Mouse (Mus musculus): ENCODE results near the gene 1700034I23Rik. TPM values are rescaled to one million over a fixed set of nuclear protein-coding genes. Genes with fewer than 3 reads are reported as not detected.
"Not testable (repeated sequence)": the region's sequence is repeated elsewhere in the genome, so short reads cannot be mapped to it uniquely, and the experiment has no call there.

Gene 1700034I23Rik
- under 1 TPM in 1 of 2 experiments, not detected in 1; 0.24 TPM for total RNA-seq (2021)
- long read RNA-seq, experiment 1 = 0 reads
- long read RNA-seq, experiment 2, partial matches to known transcripts = 0 of 1 reads
- long read RNA-seq, experiment 2, other reads (novel, unspliced or antisense) = 0 of 1 reads

- DNase-seq (ENCODE audit: low spot score in 2 of 2) = not testable (repeated sequence)
Measured at GRCm38 (mm10) chr3:40902443-40902842, at the start of gene 1700034I23Rik. TSS of gene 1700034I23Rik (minus strand) at chr3:40902543.

- no peak for DNase-seq (ENCODE audit: low spot score in 2 of 2)
Measured at GRCm38 (mm10) chr3:40951365-40951764, 49.0 kb upstream of the 1700034I23Rik start.

GRCm38 (mm10) chr3:40950601-40951201 is 48.4 kb upstream of the 1700034I23Rik start:
- peak; percentile 16 to 28 for DNase-seq (ENCODE audit: low spot score in 2 of 2)

GRCm38 (mm10) chr3:40949903-40950600 is 47.7 kb upstream of the 1700034I23Rik start:
- DNase-seq (ENCODE audit: low spot score in 2 of 2) = peak in 1 of 2 experiments; percentile 15

- DNase-seq (ENCODE audit: low spot score in 2 of 2) = peak; percentile 97 to 99
Measured at GRCm38 (mm10) chr3:40949170-40949902, 47.0 kb upstream of the 1700034I23Rik start, which contains the start of gene Larp1b. TSS of gene Larp1b (plus strand) at chr3:40949828.

GRCm38 (mm10) chr3:40939019-40939418 is 36.7 kb upstream of the 1700034I23Rik start:
- DNase-seq (ENCODE audit: low spot score in 2 of 2) = no peak

GRCm38 (mm10) chr3:40938592-40938991 is 36.2 kb upstream of the 1700034I23Rik start:
- no peak for DNase-seq (ENCODE audit: low spot score in 2 of 2)

GRCm38 (mm10) chr3:40938189-40938588 is 35.8 kb upstream of the 1700034I23Rik start:
- no peak for DNase-seq (ENCODE audit: low spot score in 2 of 2)

- peak; percentile 8 to 21 for DNase-seq (ENCODE audit: low spot score in 2 of 2)
Measured at GRCm38 (mm10) chr3:40894336-40894735, 8.0 kb downstream of the 1700034I23Rik start.

GRCm38 (mm10) chr3:40893816-40894258 is 8.5 kb downstream of the 1700034I23Rik start:
- peak; percentile 97 to 98 for DNase-seq (ENCODE audit: low spot score in 2 of 2)

- not testable (repeated sequence) for DNase-seq (ENCODE audit: low spot score in 2 of 2)
Measured at GRCm38 (mm10) chr3:40853123-40853738, 49.1 kb downstream of the 1700034I23Rik start.

Other genes with a start within 250 kb of the 1700034I23Rik start
- under 1 TPM; 0.17 to 0.35 TPM for gene Slc25a31, start 193.7 kb downstream of the 1700034I23Rik start, total RNA-seq (2021)
- 100 to 1,000 TPM; 120 to 124 TPM for gene Hspa4l, start 158.0 kb downstream of the 1700034I23Rik start, total RNA-seq (2021)
- gene Plk4, start 102.5 kb downstream of the 1700034I23Rik start, total RNA-seq (2021) = 1 to 10 TPM; 3.6 to 4.5 TPM
- gene Mfsd8, start 55.7 kb downstream of the 1700034I23Rik start, total RNA-seq (2021) = 10 to 100 TPM; 20.0 to 20.1 TPM
- 10 to 100 TPM in 1 of 2 experiments, 1 to 10 TPM in 1; 8.1 to 15.1 TPM for gene Abhd18, start 55.6 kb downstream of the 1700034I23Rik start, total RNA-seq (2021)
- gene Larp1b, start 47.3 kb upstream of the 1700034I23Rik start, total RNA-seq (2021) = 10 to 100 TPM; 17.8 to 20.0 TPM
- 10 to 100 TPM; 47.1 to 50.5 TPM for gene Pgrmc2, start 180.5 kb upstream of the 1700034I23Rik start, total RNA-seq (2021)

Data from layer of hippocampus, postnatal 14 days (tissue).